Mouse (Mus musculus) ES-E14 (cell line): ENCODE data around the gene Mylip. TPM values are rescaled to one million over a fixed set of nuclear protein-coding genes. Genes with fewer than 3 reads are reported as not detected.

Source experiments
- DNase-seq: peaks from one replicate; pipeline ENCODE4 v3.0.0-alpha.2; 2013; ENCODE audit warnings: low read depth, low spot score
- H3K27ac ChIP-seq: 2 replicates; pipeline ENCODE4 v1.5.1; 2012; ENCODE audit warnings: low read depth, mild to moderate bottlenecking, low read length, moderate library complexity, mixed read lengths; ENCODE audit not compliant: poor library complexity, insufficient read depth, severe bottlenecking
- H3K36me3 ChIP-seq: 2 replicates; pipeline ENCODE4 v1.6.1; 2012; ENCODE audit warnings: mild to moderate bottlenecking, low read length, moderate library complexity, mixed read lengths; ENCODE audit not compliant: control insufficient read depth, poor library complexity, insufficient read depth, severe bottlenecking
- H3K4me1 ChIP-seq, 2 experiments: fragments of 150-350 bp in 1 of 2; sonication (generic) in 1 of 2; 2 replicates each; pipeline ENCODE4 v1.6.1; 2012; ENCODE audit warnings: low read length in 2 of 2, mild to moderate bottlenecking in 1 of 2, mixed read lengths in 1 of 2; ENCODE audit not compliant: control insufficient read depth in 2 of 2, insufficient read depth in 2 of 2, poor library complexity in 1 of 2
- H3K4me3 ChIP-seq, 2 experiments: fragments of 150-350 bp in 1 of 2; sonication (generic) in 1 of 2; 2 replicates each; pipeline ENCODE4 v1.5.1; 2012; ENCODE audit warnings: low read length in 2 of 2, low read depth in 1 of 2, mild to moderate bottlenecking in 1 of 2, mixed read lengths in 1 of 2; ENCODE audit not compliant: insufficient read depth in 1 of 2, poor library complexity in 1 of 2, severe bottlenecking in 1 of 2
- H3K9ac ChIP-seq: 2 replicates; pipeline ENCODE4 v1.6.1; 2012; ENCODE audit warnings: low read depth, mild to moderate bottlenecking, low read length, mixed read lengths; ENCODE audit not compliant: poor library complexity, insufficient read depth, severe bottlenecking
- H3K9me3 ChIP-seq: fragments of 150-350 bp; sonication (generic); 2 replicates; pipeline ENCODE4 v1.6.1; 2012; ENCODE audit warnings: low read depth, mild to moderate bottlenecking, low read length; ENCODE audit not compliant: control insufficient read depth, insufficient read depth
- CHD2 ChIP-seq: IDR thresholded peaks from 2 replicates; pipeline ENCODE4 v1.6.1; 2014; ENCODE audit warnings: mild to moderate bottlenecking, low read depth, low read length, inconsistent platforms
- HCFC1 ChIP-seq: IDR thresholded peaks from 2 replicates; pipeline ENCODE4 v1.6.1; 2012; ENCODE audit warnings: low read length, inconsistent platforms, borderline replicate concordance; ENCODE audit not compliant: insufficient read depth
- MAFK ChIP-seq: IDR thresholded peaks from 2 replicates; pipeline ENCODE4 v1.6.1; 2014; ENCODE audit warnings: mild to moderate bottlenecking, low read depth, low read length, inconsistent platforms; ENCODE audit not compliant: insufficient read depth
- ZC3H11A ChIP-seq: IDR thresholded peaks from 2 replicates; pipeline ENCODE4 v1.6.1; 2012; ENCODE audit warnings: low read depth, mild to moderate bottlenecking, inconsistent platforms, low read length, borderline replicate concordance
- ZNF384 ChIP-seq: IDR thresholded peaks from 2 replicates; pipeline ENCODE4 v1.6.1; 2012; ENCODE audit warnings: low read depth, low read length, inconsistent platforms
- in situ Hi-C, 2 experiments: fragments of 600-800 bp; cut with MboI; formaldehyde crosslinking; loops; one replicate each; pipeline ENCODE4 v1.15.1; 2025; ENCODE audit warnings: low sequenced_read_pairs in 2 of 2, inconsistent platforms in 1 of 2; ENCODE audit not compliant: unreplicated experiment in 2 of 2
- total RNA-seq: library from RNA; depleted of rRNA; stranded (reverse); fragments of 300-350 nt; gene quantifications from 2 replicates; pipeline ENCODE4 v1.2.3, GENCODE M21; 2012

The Mylip gene
- total RNA-seq, 1 experiment, result 2.2 TPM

DNA sequence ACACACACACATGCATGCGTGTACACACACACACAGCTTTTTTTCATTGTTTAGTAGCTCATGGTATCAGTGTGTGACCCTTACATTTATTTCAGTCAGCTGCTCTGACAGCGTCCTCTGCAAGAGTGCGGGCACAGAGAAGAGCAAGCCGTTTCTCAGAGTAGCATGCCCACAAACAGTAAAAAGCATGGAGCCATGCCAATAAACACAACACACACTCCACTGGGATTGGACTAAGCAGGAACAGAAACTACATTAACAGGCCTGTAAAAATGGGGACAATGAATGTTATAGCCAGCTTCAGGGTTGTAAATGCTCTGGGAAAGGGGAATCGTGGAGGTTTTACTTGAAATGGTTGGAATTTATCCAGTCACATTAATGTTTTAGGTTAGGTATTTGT, 50.7 kb downstream of the Mylip start:
- Histone ChIP-seq H3K36me3 (no peaks in the 10 kb centered on the region), H3K9me3 (no peaks in the 10 kb centered on the region), H3K4me3 (no peak overlapping the region), H3K9ac (no peak overlapping the region), H3K27ac (no peak overlapping the region), H3K4me1 (no peaks in the 10 kb centered on the region)
- TF ChIP-seq MAFK (no peak), HCFC1 (no peak), CHD2 (no peak), ZC3H11A (no peak), ZNF384 (no peak)
- in situ Hi-C loops, result no loop called here
- DNase-seq, result no peak

- in situ Hi-C loops, result no loop called here
- H3K4me3 ChIP-seq, result no peak overlapping the region
- no peak overlapping the region for H3K9ac ChIP-seq
- DNase-seq, result peak; percentile 2
- no peaks in the 10 kb centered on the region for H3K9me3 ChIP-seq
- H3K4me1 ChIP-seq, result no peaks in the 10 kb centered on the region
- no peak for TF ChIP-seq CHD2
- no peak for TF ChIP-seq HCFC1
- TF ChIP-seq MAFK, result no peak
- TF ChIP-seq ZC3H11A, result no peak; the same call in 1 of the 2 replicates
- TF ChIP-seq ZNF384, result no peak
- H3K36me3 ChIP-seq, result no peaks in the 10 kb centered on the region
- H3K27ac ChIP-seq, result no peak overlapping the region
These were observed 52.9 kb downstream of the Mylip start for GRCm38 (mm10) chr13:45442451-45442850.

- Histone ChIP-seq H3K9me3 (no peaks in the 10 kb centered on the region), H3K9ac (no peak overlapping the region), H3K36me3 (no peaks in the 10 kb centered on the region), H3K4me3 (no peak overlapping the region), H3K4me1 (no peaks in the 10 kb centered on the region), H3K27ac (no peak overlapping the region)
- in situ Hi-C loops, result no loop called here
- no peak for TF ChIP-seq ZNF384
- no peak for TF ChIP-seq HCFC1
- no peak for TF ChIP-seq CHD2
- TF ChIP-seq MAFK, result no peak
- no peak for TF ChIP-seq ZC3H11A
- DNase-seq, result no peak
These were observed 53.5 kb downstream of the Mylip start for GRCm38 (mm10) chr13:45442918-45443535.

DNA sequence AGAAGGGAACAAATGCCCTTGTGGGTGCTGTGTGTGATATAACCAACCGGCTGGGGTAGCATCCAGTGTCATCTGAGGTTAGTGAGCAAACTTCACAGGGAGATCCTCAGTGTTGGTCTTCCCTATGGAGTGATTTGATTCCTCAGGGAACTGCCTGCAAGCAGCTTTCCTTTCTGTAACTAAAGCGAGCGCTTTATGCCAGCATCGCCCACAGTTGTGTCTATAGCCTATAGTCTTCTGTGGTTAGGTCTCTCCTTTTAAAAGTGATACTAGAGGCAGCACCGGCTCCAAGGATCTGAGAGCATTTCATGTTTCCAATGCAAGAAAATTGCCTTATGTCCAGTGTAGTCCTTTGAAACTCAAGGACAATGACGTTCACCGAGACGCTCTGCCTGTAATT, 54.7 kb downstream of the Mylip start:
- no peak overlapping the region for H3K27ac ChIP-seq
- no peak overlapping the region for H3K4me3 ChIP-seq
- no peak for DNase-seq
- no peaks in the 10 kb centered on the region for H3K4me1 ChIP-seq
- TF ChIP-seq HCFC1, result no peak
- no peak for TF ChIP-seq MAFK
- TF ChIP-seq ZNF384, result no peak
- no peak for TF ChIP-seq CHD2
- H3K36me3 ChIP-seq, result no peaks in the 10 kb centered on the region
- no peaks in the 10 kb centered on the region for H3K9me3 ChIP-seq
- no peak overlapping the region for H3K9ac ChIP-seq
- in situ Hi-C loops, result no loop called here

- in situ Hi-C loops, result no loop called here
- H3K36me3 ChIP-seq, result no peaks in the 10 kb centered on the region
- no peak overlapping the region for H3K9ac ChIP-seq
- TF ChIP-seq CHD2, result no peak
- no peak for TF ChIP-seq HCFC1
- no peak for TF ChIP-seq MAFK
- no peak for TF ChIP-seq ZC3H11A
- no peak for TF ChIP-seq ZNF384
- no peak overlapping the region for H3K4me3 ChIP-seq
- H3K9me3 ChIP-seq, result no peaks in the 10 kb centered on the region
- H3K4me1 ChIP-seq, result no peaks in the 10 kb centered on the region
- DNase-seq, result no peak
- no peak overlapping the region; the same call in 1 of the 2 replicates for H3K27ac ChIP-seq
These were observed 55.1 kb downstream of the Mylip start for GRCm38 (mm10) chr13:45444652-45445051.
